Mouse (Mus musculus): ENCODE measurements around the gene Fbrs.
"Not testable (repeated sequence)": the region's sequence is repeated elsewhere in the genome, so short reads cannot be mapped to it uniquely, and the experiment has no call there.

The Fbrs gene

GRCm38 (mm10) chr7:127476855-127477254 lies 2.1 kb upstream of the Fbrs start:
- DNase-seq = peak; percentile 52

DNA sequence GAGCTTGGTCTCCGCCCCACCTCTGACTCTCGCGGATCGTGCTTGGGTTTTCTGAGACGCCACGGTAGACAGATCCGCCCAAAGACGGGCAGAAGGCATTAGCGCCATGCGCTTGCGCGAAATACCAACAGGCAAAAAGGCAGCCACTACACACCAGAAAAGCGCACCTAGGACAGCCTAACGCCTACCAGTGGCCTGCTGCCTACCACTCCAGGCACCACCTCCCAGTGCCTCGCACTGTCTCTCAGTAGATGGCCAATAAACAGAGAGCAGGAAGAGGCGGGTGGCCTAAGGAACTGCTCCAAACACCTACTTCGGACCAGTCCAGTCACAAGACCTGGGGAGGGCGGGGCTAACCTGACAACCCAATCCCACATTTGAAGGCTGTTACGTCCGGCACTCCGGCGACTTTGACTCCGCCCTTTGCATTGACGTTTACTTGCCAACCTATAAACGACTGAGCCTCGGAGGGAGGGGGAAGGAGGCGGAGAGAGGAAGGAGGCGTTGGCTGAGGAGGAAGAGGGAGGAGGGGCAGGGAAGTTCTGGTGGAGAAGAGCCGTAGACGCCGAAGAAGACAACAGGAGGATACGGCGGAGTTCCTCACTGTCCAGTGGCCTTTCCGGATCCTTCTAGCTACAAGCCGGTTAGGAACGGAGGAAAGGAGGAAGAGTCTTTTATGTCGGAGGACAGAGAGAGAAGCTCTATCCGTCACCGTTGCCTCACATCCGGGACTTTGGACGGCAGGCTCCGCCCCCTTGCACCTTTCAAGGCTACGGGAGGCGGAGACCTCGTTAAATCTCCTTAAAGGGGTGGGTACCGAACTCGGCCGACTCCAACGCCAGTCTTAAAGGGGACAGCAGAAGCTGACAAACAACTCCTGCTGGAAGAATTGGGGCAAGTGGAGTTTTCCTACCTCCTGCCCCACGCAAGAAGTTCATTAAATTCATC lies 1.0 kb upstream of the Fbrs start:
- DNase-seq = peak; percentile 100

DNA sequence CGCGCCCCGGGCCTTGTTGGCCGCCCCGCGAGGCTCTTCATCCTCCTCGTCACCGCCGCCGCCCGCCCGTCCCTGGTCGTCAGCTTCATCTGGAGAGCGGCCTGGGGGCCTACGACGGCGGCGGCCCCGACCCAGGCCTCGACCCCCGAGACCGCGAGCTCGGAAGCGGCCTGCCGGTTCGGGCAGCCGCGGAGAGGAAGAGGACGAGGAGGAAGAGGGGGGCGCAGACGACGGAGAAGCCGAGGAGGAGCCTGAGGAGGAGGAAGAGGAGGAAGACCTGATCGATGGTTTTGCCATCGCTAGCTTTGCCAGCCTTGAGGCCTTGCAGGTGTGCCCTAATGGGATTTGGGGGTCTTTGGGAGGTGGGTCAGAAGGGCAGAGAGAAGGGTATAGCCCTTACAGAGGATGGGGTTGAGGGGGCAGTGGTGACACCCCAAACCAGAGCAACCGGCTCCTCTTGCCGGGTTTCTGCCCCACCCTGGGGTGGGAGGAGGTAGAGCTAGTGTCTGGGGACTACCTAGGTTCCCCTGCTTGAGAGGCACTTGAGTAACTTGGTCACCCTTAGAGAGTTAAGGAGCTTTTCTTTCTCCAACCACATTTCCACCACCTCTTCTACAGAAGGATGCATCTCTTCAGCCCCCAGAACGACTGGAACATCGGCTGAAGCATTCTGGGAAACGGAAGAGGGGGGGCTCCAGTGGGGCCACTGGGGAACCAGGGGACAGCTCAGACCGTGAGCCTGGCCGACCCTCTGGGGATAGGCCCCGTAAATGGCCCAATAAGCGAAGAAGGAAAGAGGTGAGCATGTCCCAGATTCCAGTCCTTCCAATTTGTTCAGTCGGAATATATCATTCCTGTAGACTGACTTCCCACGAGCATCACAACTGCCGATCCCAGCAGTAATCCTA lies 573 bp downstream of the Fbrs start:
- peak; percentile 69 for DNase-seq

DNA sequence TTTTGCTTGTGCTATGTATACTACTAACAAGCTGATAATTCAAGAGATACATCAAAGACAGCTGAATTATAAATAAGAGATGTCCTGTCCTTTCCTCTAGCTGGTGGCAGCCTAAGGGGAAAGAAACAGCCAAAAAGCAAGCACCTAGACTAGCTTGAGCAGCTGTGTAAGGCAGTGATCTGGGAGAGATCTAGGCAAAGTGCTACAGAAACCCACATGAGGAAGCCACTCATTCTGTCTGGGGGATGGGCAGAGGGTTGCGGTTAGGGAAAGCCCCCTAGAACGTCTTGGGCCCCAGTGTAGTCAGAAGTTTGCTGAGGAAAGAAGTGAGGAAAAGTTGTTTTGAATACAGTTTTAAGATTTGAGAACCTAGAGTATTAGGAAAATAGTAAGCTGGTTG lies 1.3 kb downstream of the Fbrs start:
- DNase-seq = no peak

- peak; percentile 72 for DNase-seq
Measured at GRCm38 (mm10) chr7:127485416-127485815, 6.4 kb downstream of the Fbrs start.

GRCm38 (mm10) chr7:127488364-127488763 lies 9.4 kb downstream of the Fbrs start:
- DNase-seq = not testable (repeated sequence)

DNA sequence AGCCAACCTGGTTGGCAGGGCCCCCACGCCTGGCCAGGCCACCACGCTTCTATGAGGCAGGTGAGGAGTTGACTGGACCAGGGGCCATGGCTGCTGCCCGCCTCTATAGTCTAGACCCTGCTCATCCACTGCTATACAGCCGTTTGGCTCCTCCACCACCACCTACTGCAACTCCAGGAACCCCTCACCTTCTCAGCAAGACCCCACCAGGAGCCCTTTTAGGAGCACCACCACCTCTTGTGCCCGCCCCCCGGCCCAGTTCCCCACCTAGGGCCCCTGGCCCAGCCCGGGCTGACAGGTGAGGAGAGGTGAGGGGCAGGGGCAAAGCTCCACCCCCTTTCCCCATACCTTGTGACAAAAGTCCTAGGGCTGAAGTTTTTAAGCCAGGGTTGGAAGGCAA lies 11.0 kb downstream of the Fbrs start:
- DNase-seq = no peak

GRCm38 (mm10) chr7:127491846-127492245 lies 12.8 kb downstream of the Fbrs start:
- DNase-seq = no peak

GRCm38 (mm10) chr7:127494648-127495047 lies 15.6 kb downstream of the Fbrs start:
- no peak for DNase-seq

DNA sequence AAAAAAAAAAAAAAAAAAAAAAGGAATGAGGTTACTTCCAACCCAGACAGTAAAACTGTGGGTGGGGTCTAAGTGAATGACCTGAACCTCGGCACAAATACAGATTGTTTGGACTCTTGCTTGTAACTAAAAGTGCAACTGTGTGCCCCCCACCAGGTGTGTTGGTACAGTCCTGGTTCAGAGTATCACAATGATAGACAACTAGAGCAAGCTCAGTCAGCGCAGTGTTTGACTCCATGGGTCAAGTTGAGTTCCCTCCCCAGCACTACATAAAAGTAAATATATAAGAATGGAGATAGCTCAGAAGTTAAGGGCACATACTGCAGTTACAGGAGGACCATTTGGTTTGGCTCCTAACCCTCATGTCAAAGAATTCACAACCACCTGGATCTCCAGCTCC lies 18.4 kb downstream of the Fbrs start:
- DNase-seq = no peak

DNA sequence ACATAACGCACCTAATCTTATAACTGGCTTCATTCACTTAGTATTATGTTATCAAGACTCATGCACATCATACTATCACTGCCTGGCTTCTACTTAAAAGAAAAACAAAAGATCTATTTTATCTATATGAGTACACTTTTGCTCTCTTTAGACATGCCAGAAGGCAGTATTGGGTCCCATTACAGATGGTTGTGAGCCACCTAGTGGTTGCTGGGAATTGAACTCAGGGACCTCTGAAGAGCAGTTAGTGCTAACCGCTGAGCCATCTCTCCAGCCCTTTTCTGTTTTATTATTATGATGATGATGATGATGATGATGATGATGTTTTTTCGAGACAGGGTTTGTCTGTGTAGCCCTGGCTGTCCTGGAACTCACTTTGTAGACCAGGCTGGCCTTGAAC lies 19.4 kb downstream of the Fbrs start:
- no peak for DNase-seq

GRCm38 (mm10) chr7:127508291-127508690 lies 29.3 kb downstream of the Fbrs start:
- DNase-seq = no peak

GRCm38 (mm10) chr7:127509830-127510229 lies 30.8 kb downstream of the Fbrs start:
- DNase-seq = not testable (repeated sequence)

DNA sequence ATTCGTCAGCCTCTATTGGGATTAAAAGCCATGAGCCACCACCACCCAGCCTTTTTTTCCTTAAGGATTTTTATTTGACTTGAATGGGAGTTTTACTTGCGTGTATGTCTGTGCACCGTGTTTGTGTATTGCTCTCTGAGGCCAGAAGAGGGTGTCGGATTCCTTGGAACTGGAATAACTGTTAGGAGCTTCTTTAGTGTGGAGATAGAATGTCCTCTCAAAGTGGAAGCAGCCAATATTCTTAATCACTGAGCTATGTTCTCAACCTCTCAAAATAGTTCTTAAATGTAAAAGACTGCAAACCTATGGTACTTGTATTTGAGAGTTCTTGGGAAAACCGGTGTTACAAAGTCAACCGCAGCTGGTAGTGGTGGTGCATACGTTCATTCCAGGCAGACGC lies 32.2 kb downstream of the Fbrs start:
- peak; percentile 41 for DNase-seq

DNA sequence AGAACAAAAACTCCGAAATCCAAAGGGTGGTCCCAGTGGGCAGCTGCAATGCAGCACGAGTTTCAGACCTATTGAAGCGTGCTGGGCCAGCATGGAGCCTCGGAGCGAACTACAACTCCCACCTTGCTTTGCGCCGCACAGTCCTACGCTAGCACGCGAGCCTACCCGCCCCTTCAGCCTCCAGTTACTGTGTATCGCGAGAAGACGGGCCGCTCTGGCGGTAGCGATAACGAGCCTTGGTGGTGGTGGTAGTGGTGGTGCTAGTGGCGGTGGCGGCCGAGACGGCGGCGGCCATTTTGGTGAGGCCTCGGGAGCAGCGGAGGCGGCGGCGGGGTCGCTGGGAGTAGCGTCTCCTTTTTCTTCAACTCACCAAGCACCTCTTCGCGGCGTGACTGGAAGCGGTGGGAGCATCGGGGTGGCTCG lies 32.8 kb downstream of the Fbrs start, which contains the start of gene Srcap:
Srcap (plus strand) TSS at position 176 of the 423 bp plus-strand sequence.
- DNase-seq = peak; percentile 98

- DNase-seq = peak; percentile 95
Measured at GRCm38 (mm10) chr7:127512231-127513015, 33.4 kb downstream of the Fbrs start.

DNA sequence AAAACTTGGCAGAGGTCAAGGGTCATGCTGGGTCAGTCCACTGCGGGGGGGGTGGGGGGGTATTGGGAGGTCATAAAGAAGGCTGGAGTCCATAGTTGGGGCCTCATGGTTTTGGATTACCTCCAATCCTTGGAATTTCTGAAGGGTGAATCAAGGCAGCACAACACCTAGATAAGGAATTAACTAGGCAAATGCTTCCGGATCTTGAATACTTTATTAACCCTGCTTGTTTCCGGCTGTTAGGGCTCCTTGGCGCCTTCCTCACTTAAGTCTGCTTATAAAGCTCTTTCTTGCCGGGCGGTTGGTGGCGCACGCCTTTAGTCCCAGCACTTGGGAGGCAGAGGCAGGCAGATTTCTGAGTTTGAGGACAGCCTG lies 34.0 kb downstream of the Fbrs start:
- no peak for DNase-seq

DNA sequence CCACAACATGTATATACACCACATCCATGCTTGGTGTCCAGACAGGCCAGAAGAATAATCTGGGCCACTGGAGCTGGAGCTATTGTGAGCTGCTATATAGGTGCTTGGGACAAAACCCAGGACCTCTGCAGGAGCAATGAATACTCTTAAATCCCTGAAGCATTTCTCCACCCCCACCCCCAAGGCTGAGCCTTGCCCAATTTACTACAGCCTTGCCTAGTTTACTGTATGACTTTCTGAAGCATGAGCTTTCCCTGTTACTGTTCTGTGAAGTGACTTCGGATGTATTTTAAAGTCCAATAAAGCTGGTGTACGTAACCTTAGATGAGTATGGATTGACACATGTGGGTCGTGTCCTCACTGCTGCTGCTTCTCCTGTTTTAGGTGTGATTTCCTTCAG lies 34.8 kb downstream of the Fbrs start:
- peak; percentile 37 for DNase-seq

DNA sequence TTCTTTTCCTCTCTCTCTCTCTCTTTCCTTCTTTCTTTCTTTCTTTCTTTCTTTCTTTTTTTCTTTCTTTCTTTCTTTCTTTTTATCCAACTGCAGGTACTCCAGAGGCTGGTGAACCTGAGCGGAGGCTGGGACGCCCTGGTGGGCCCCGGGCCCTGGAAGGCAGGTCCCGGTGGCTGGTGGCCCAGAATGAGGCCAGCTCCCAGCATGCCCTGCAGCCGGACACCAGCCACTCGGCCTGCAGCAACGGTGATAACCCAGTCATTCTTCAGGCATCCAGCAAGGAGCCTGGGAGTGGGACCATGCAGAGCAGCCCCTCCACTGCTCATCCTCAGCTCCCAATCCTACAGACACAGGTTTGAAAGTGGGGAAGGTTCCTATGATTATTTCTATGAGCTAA lies 36.8 kb downstream of the Fbrs start:
- DNase-seq = peak; percentile 33

GRCm38 (mm10) chr7:127516344-127516743 lies 37.3 kb downstream of the Fbrs start:
- no peak for DNase-seq

DNA sequence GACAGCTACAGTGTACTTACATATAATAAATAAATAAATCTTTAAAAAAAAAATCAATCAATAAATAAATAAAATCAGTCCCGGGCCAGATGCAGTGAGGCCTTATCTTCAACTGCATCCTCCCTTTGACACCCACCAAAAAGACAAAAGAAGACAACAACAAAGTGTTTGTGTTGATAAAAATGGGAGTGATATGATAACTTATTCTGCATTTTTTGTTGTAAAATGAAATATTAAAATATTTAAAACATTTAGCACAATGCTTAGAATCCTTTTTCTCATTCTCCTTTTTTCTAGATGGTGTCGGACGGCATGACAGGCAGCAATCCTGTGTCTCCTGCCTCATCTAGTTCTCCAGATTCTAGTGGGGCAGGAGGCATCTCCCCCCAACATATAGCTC lies 40.3 kb downstream of the Fbrs start, which contains the start of gene Gm42715:
Gm42715 (plus strand) TSS at position 301 of the 400 bp plus-strand sequence.
- no peak for DNase-seq

Data from cerebellum, adult 9-11 months (tissue).